Mouse (Mus musculus): ENCODE data around the gene Cacnb1.

Gene Cacnb1

GRCm38 (mm10) chr11:97955146-97955902, 67.5 kb downstream of the Cacnb1 start:
- no peak for DNase-seq (ENCODE audit: low spot score in 2 of 2)

DNA sequence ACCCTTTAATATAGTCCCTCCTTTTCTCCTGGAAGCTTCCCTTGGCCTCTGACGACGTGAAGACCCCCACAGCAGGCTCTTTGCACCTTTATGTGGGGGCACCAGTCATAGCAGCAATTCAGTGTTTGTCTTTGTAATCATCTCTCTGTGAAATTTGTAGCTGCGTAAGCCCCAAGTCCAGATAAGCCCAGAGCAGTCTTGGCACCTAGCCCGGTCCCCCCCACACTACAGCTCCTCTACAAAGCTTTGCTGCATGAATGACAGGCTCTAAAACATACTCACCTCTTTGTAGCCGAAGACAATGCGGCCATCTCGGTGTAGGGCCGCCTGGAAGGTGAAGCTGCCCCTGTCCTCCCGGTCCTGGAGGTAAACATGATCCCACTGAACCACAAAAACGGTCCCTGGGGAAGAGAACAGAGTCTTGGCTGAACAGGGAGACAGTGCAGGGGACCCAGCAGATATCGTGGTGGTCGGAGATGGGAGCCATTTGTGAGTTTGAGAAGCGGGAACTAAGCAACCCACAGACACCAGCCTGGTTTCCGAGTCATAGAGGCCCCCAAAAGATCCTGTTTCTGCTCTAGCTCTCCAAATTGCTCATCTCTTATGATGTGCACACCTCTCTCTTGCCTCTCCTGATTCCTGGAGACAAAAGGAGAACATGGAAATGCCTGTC, 68.2 kb downstream of the Cacnb1 start:
- DNase-seq (ENCODE audit: low spot score in 2 of 2) = no peak

GRCm38 (mm10) chr11:97953939-97954275, 68.9 kb downstream of the Cacnb1 start:
- DNase-seq (ENCODE audit: low spot score in 2 of 2) = no peak

- DNase-seq (ENCODE audit: low spot score in 2 of 2) = no peak
Measured at GRCm38 (mm10) chr11:97953179-97953938, 69.5 kb downstream of the Cacnb1 start.

DNA sequence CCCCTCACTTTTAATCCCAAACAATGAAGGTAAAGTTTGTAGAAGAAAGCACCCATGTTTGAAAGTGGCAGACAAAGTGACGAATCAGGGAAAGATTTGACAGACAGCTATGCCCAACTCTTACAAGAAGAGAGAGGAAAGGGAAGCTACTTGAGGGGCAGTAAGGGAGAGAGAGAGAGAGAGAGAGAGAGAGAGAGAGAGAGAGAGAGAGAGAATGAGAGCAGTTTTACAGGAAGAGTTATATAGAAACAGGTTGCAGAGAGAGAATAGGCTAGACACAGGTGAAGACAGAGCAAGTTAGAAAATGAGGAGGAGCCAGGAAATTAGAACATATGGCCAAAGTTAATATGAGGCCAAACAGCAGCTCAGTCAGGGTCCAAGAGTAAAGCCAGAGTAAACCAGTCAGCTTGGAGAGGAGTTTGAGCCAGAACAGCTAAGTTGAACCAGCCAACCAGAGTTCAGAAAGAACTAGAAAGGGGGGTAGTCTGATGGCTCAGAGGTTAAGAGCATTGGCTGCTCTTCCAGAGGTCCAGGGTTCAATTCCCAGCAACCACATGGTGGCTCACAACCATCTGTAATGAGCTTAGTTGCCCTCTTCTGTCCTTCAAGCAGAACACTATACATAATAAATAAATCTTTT, 70.3 kb downstream of the Cacnb1 start:
- DNase-seq (ENCODE audit: low spot score in 2 of 2) = no peak
